Mouse (Mus musculus) adrenal gland, postnatal 4 days (tissue): ENCODE measurements around the gene Mrpl30. TPM values are rescaled to one million over a fixed set of nuclear protein-coding genes. Genes with fewer than 3 reads are reported as not detected.

Experiments used
- DNase-seq, 2 experiments: peaks; one replicate each; pipeline ENCODE4 v3.0.0; 2021 to 2022; ENCODE audit warnings: low spot score in 2 of 2, mixed read lengths in 2 of 2
- total RNA-seq, 2 experiments: library from RNA; stranded (reverse); gene quantifications; 2 replicates each; pipeline ENCODE4 v1.2.3; 2021

The Mrpl30 gene
- total RNA-seq, 2 experiments from 2014 or later = 184 to 212 TPM

GRCm38 (mm10) chr1:37894606-37895005, 4.3 kb downstream of the Mrpl30 start:
- no peak for DNase-seq

GRCm38 (mm10) chr1:37899816-37900215, 9.5 kb downstream of the Mrpl30 start:
- no peak for DNase-seq

- no peak for DNase-seq
Measured at GRCm38 (mm10) chr1:37900288-37900687, 10.0 kb downstream of the Mrpl30 start.

GRCm38 (mm10) chr1:37903178-37903577, 12.9 kb downstream of the Mrpl30 start:
- DNase-seq = no peak

- DNase-seq = no peak
Measured at GRCm38 (mm10) chr1:37912751-37913150, 22.5 kb downstream of the Mrpl30 start.

GRCm38 (mm10) chr1:37916393-37916792, 26.1 kb downstream of the Mrpl30 start, which contains the start of gene Lyg2:
Lyg2 (minus strand) TSS chr1:37916493.
- DNase-seq = no peak

GRCm38 (mm10) chr1:37917666-37918065, 27.4 kb downstream of the Mrpl30 start:
- no peak for DNase-seq

- no peak for DNase-seq
Measured at GRCm38 (mm10) chr1:37918096-37918495, 27.8 kb downstream of the Mrpl30 start.

- DNase-seq = no peak
Measured at GRCm38 (mm10) chr1:37922536-37922935, 32.3 kb downstream of the Mrpl30 start.

- no peak for DNase-seq
Measured at GRCm38 (mm10) chr1:37925971-37926370, 35.7 kb downstream of the Mrpl30 start.

- DNase-seq = peak; percentile 5 to 30
Measured at GRCm38 (mm10) chr1:37931806-37932205, 41.5 kb downstream of the Mrpl30 start.

Other genes starting within 250 kb of the Mrpl30 start
- gene 2010300C02Rik, start 170.4 kb upstream of the Mrpl30 start, total RNA-seq = 1 to 10 TPM; 4.6 to 6.1 TPM
- gene Tsga10, start 24.0 kb upstream of the Mrpl30 start, total RNA-seq = 1 to 10 TPM; 4.6 to 5.9 TPM
- 10 to 100 TPM; 13.4 to 14.6 TPM for gene Lipt1, start 18.7 kb upstream of the Mrpl30 start, total RNA-seq
- gene Mitd1, start 66 bp upstream of the Mrpl30 start, total RNA-seq = 10 to 100 TPM; 22.7 to 23.6 TPM
- not detected for gene Lyg2, start 26.0 kb downstream of the Mrpl30 start, total RNA-seq
- not detected for gene Lyg1, start 67.3 kb downstream of the Mrpl30 start, total RNA-seq
- 10 to 100 TPM; 90.4 to 95.2 TPM for gene Txndc9, start 107.4 kb downstream of the Mrpl30 start, total RNA-seq
- gene Eif5b, start 107.5 kb downstream of the Mrpl30 start, total RNA-seq = 10 to 100 TPM; 42.2 to 47.5 TPM
- gene Rev1, start 239.3 kb downstream of the Mrpl30 start, total RNA-seq = 10 to 100 TPM; 36.2 to 44.1 TPM